In genomic region chrX:85481326-85481725, GRCm38 (mm10) we compare ENCODE assay signal across 9 mouse cellular contexts.
DNase-seq lines count a peak whose midpoint lies in the region; ATAC-seq and TF ChIP-seq lines count a peak whose summit lies in the region.
"Had no signal": no experiment of that assay in that cellular context is flagged by ENCODE, and none has a peak within 500 bp of the region (broad histone marks: within the 10 kb centered on the region; RNA-seq: fewer than 3 reads in every experiment).

No protein-coding gene starts in this region.

- no peaks in the 10 kb centered on the region for H3K36me3 ChIP-seq in kidney, postnatal 0 days (ENCODE audit: insufficient read depth, low read length)
- no peaks in the 10 kb centered on the region for H3K36me3 ChIP-seq in E14TG2a.4 (ENCODE audit: insufficient read depth, low read length)
- no peaks in the 10 kb centered on the region for H3K36me3 ChIP-seq in embryonic facial prominence, embryonic 14.5 days (ENCODE audit: control insufficient read depth, insufficient read depth, low read length)
- H3K36me3 ChIP-seq: neural tube, embryonic 13.5 days had no signal

- no peak for ATAC-seq in kidney, postnatal 0 days (replicated peaks; ENCODE audit: low FRiP score, low read depth)
- ATAC-seq in embryonic facial prominence, embryonic 14.5 days (ENCODE audit: low read depth): no peak

- H3K4me1 ChIP-seq in kidney, postnatal 0 days (replicated peaks; ENCODE audit: insufficient read depth, low read length): no peaks in the 10 kb centered on the region
- no peaks in the 10 kb centered on the region for H3K4me1 ChIP-seq in E14TG2a.4 (replicated peaks; ENCODE audit: low read depth, low read length)
- no peaks in the 10 kb centered on the region for H3K4me1 ChIP-seq in embryonic facial prominence, embryonic 14.5 days (ENCODE audit: control insufficient read depth, insufficient read depth, low read length)
- H3K4me1 ChIP-seq: neural tube, embryonic 13.5 days had no signal

- no peak overlapping the region for H3K27ac ChIP-seq in kidney, postnatal 0 days
- H3K27ac ChIP-seq in embryonic facial prominence, embryonic 14.5 days (replicated peaks; ENCODE audit: low read depth, low read length): no peak overlapping the region
- H3K27ac ChIP-seq: neural tube, embryonic 13.5 days had no signal

- no peaks in the 10 kb centered on the region for H3K27me3 ChIP-seq in kidney, postnatal 0 days (ENCODE audit: insufficient read depth, low read length)
- H3K27me3 ChIP-seq in E14TG2a.4 (ENCODE audit: insufficient read depth, low read length): no peaks in the 10 kb centered on the region
- no peaks in the 10 kb centered on the region for H3K27me3 ChIP-seq in embryonic facial prominence, embryonic 14.5 days (replicated peaks; ENCODE audit: control insufficient read depth, insufficient read depth, low read length)
- H3K27me3 ChIP-seq: neural tube, embryonic 13.5 days had no signal

- no peak overlapping the region for H3K4me2 ChIP-seq in kidney, postnatal 0 days (ENCODE audit: low read length)
- no peak overlapping the region for H3K4me2 ChIP-seq in embryonic facial prominence, embryonic 14.5 days (ENCODE audit: low read depth, low read length)
- H3K4me2 ChIP-seq: neural tube, embryonic 13.5 days had no signal

- peak; percentile 70 for TF ChIP-seq CTCF in kidney, postnatal 0 days (IDR thresholded peaks at IDR 0.05; ENCODE audit: low read depth)
- TF ChIP-seq CTCF in E14TG2a.4 (conservative IDR thresholded peaks at IDR 0.05; ENCODE audit: low read length): peak; percentile 33

- H3K9me3 ChIP-seq in kidney, postnatal 0 days (replicated peaks; ENCODE audit: low read length): no peaks in the 10 kb centered on the region
- no peaks in the 10 kb centered on the region for H3K9me3 ChIP-seq in E14TG2a.4 (ENCODE audit: low read length)
- no peaks in the 10 kb centered on the region for H3K9me3 ChIP-seq in embryonic facial prominence, embryonic 14.5 days (ENCODE audit: control insufficient read depth, low read length)
- H3K9me3 ChIP-seq: neural tube, embryonic 13.5 days had no signal

- WGBS in kidney, postnatal 0 days: 52% methylated on average over 5 of the region's 5 CpGs
- 47% methylated on average over 5 of the region's 5 CpGs for WGBS in embryonic facial prominence, embryonic 14.5 days

- peak; percentile 18 for DNase-seq in kidney, postnatal 0 days (ENCODE audit: low spot score)
- DNase-seq in kidney, postnatal 25 days: no peak
- DNase-seq in 416B (ENCODE audit: low read depth): peak; percentile 29
- DNase-seq in embryonic facial prominence, embryonic 14.5 days (ENCODE audit: low spot score): peak; percentile 11
- DNase-seq in urinary bladder, postnatal 10 days (ENCODE audit: low spot score): no peak
- DNase-seq in natural killer cell, adult 2 months (ENCODE audit: low spot score in 2 of 2): no peak
- DNase-seq: heart, postnatal 10 days had no signal

- H3K9ac ChIP-seq in kidney, postnatal 0 days (ENCODE audit: low read depth, low read length): no peak overlapping the region
- H3K9ac ChIP-seq in embryonic facial prominence, embryonic 14.5 days (ENCODE audit: low read depth, low read length): no peak overlapping the region
- H3K9ac ChIP-seq: neural tube, embryonic 13.5 days had no signal

- no peak overlapping the region for H3K4me3 ChIP-seq in kidney, postnatal 0 days (replicated peaks; ENCODE audit: low read depth, low read length)
- no peak overlapping the region for H3K4me3 ChIP-seq in E14TG2a.4 (replicated peaks; ENCODE audit: low read length)
- H3K4me3 ChIP-seq in embryonic facial prominence, embryonic 14.5 days (ENCODE audit: low read depth, low read length): no peak overlapping the region
- H3K4me3 ChIP-seq: neural tube, embryonic 13.5 days had no signal

Comparison
In these comparisons a context has a peak if more than half of its experiments do, and no peak if none do; other contexts are left out.
1. DNase-seq: peak in kidney, postnatal 0 days (single experiment), 416B (single experiment) and embryonic facial prominence, embryonic 14.5 days (single experiment); none in kidney, postnatal 25 days (0 of 2), urinary bladder, postnatal 10 days (single experiment) and natural killer cell, adult 2 months (0 of 2).